Mouse (Mus musculus) liver, embryonic 15.5 days (tissue): ENCODE results near the gene 1700025G04Rik. TPM values are rescaled to one million over a fixed set of nuclear protein-coding genes. Genes with fewer than 3 reads are reported as not detected.

Experiments
- ATAC-seq: fragments of 200-750 bp; cut with Nextera tagmentation; 2 replicates; pipeline ENCODE4 v1.8.0; 2017; ENCODE audit warnings: moderate number of reproducible peaks, mild to moderate bottlenecking, moderate library complexity; ENCODE audit not compliant: insufficient read depth
- H3K27ac ChIP-seq: fragments of 300-500 bp; sonication (generic); replicated peaks from 2 replicates; pipeline ENCODE4 v1.5.1; 2015; ENCODE audit warnings: mild to moderate bottlenecking, inconsistent platforms
- H3K27me3 ChIP-seq: fragments of 300-500 bp; sonication (generic); 2 replicates; pipeline ENCODE4 v1.6.1; 2015; ENCODE audit warnings: mild to moderate bottlenecking, inconsistent platforms
- H3K36me3 ChIP-seq: fragments of 300-500 bp; sonication (generic); replicated peaks from 2 replicates; pipeline ENCODE4 v1.6.1; 2015; ENCODE audit warnings: moderate library complexity, mild to moderate bottlenecking, inconsistent platforms
- H3K4me1 ChIP-seq: fragments of 300-500 bp; sonication (generic); replicated peaks from 2 replicates; pipeline ENCODE4 v1.6.1; 2015; ENCODE audit warnings: inconsistent platforms
- H3K4me2 ChIP-seq: fragments of 300-500 bp; sonication (generic); 2 replicates; pipeline ENCODE4 v1.6.1; 2015; ENCODE audit warnings: moderate library complexity, mild to moderate bottlenecking, inconsistent platforms
- H3K4me3 ChIP-seq: fragments of 300-500 bp; sonication (generic); replicated peaks from 2 replicates; pipeline ENCODE4 v1.5.1; 2015; ENCODE audit warnings: mild to moderate bottlenecking, inconsistent platforms
- H3K9ac ChIP-seq: fragments of 300-500 bp; sonication (generic); 2 replicates; pipeline ENCODE4 v1.6.1; 2015; ENCODE audit warnings: moderate library complexity, mild to moderate bottlenecking, inconsistent platforms
- H3K9me3 ChIP-seq: fragments of 300-500 bp; sonication (generic); replicated peaks from 2 replicates; pipeline ENCODE4 v1.6.1; 2016; ENCODE audit warnings: inconsistent platforms
- WGBS: fragments of 180-500 bp; shearing (Covaris S2); methylation state at CpG from one replicate; pipeline ENCODE4 v1.1.7; 2015; ENCODE audit warnings: mixed read lengths; ENCODE audit not compliant: insufficient replicate concordance; 5-methylcytosine and 5-hydroxymethylcytosine counted together
- polyA plus RNA-seq: library from polyadenylated mRNA; unstranded; fragments of >200 nt; fragmentation: Nextera tagmentation; extraction: Ambion mirVana; gene quantifications from 2 replicates; pipeline ENCODE4 v1.2.1, GENCODE M21; 2015

The 1700025G04Rik gene
- polyA plus RNA-seq, 1 experiment from 2014 or later, result 2.3 TPM

DNA sequence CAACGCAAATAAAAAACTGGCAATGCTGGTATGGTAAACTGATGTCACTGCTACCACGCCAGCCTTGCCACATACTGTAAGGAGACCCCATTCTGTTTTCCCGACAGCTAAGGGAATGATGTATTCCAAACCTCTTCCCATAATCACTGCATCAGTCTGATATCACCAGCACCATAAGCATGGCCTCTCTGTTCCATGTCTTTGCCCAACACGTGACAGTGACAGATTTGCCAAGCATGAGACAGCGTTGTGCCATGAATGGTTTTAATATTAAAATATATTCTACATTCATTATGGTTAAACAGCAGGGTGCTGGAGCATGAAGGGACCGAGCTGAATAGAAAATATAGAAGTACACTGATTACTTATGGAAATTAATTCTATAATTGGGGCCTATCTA, 14.2 kb downstream of the 1700025G04Rik start:
- no peak for ATAC-seq
- no peaks in the 10 kb centered on the region for H3K4me1 ChIP-seq
- H3K9ac ChIP-seq, result no peak overlapping the region
- H3K9me3 ChIP-seq, result no peaks in the 10 kb centered on the region
- H3K27ac ChIP-seq, result no peak overlapping the region
- WGBS, result 62% methylated on average over 6 of the region's 6 CpGs
- H3K4me3 ChIP-seq, result no peak overlapping the region
- no peaks in the 10 kb centered on the region for H3K36me3 ChIP-seq
- no peak overlapping the region for H3K4me2 ChIP-seq
- no peaks in the 10 kb centered on the region for H3K27me3 ChIP-seq

DNA sequence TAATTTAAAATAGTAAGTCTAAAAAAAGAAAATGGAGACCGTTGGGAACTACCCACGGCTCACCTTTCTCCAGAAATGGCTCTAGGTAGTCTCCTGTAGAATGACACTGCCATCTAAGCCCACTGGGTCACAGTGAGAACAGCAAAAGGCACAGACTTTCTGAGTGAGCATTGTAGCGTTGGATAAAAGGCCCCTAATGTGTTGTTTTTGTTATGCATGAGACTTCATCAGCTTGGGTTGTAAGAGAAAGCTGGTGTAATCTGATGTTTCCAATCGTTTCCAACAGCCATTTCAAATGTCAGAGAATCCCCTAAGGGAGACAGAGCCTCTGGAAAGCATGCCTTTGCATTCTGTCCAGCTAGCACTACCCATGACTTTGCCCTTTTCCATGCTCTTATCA, 19.5 kb downstream of the 1700025G04Rik start:
- no peak for ATAC-seq
- Histone ChIP-seq H3K4me2 (no peak overlapping the region), H3K4me1 (no peaks in the 10 kb centered on the region), H3K4me3 (no peak overlapping the region), H3K27me3 (no peaks in the 10 kb centered on the region), H3K27ac (no peak overlapping the region), H3K9me3 (no peaks in the 10 kb centered on the region), H3K9ac (no peak overlapping the region), H3K36me3 (no peaks in the 10 kb centered on the region)
- WGBS, result 46% methylated on average over 4 of the region's 4 CpGs

DNA sequence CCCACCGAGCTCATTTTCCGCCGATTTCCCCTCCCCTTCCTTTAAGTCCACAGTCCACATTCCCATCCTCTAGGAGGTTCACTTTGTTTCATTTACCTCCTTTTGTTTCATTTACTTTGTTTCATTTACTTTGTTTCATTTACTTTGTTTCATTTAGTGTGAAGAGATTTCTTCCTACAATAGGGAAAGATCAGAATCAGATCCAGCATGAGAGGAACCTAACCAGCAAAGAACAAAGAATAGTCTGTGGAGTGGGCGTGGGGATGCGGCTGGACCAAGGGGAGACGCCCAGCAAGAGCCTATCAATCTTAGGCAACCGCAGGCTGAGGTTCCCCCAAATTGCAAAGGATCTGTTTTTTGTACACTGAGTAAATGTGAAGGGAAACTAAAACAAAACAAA, 20.2 kb downstream of the 1700025G04Rik start:
- H3K9me3 ChIP-seq, result no peaks in the 10 kb centered on the region
- H3K9ac ChIP-seq, result no peak overlapping the region
- no peak for ATAC-seq
- H3K36me3 ChIP-seq, result no peaks in the 10 kb centered on the region
- H3K27me3 ChIP-seq, result no peaks in the 10 kb centered on the region
- no peak overlapping the region for H3K4me3 ChIP-seq
- no peaks in the 10 kb centered on the region for H3K4me1 ChIP-seq
- no peak overlapping the region for H3K4me2 ChIP-seq
- 77% methylated on average over 7 of the region's 7 CpGs for WGBS
- no peak overlapping the region for H3K27ac ChIP-seq

DNA sequence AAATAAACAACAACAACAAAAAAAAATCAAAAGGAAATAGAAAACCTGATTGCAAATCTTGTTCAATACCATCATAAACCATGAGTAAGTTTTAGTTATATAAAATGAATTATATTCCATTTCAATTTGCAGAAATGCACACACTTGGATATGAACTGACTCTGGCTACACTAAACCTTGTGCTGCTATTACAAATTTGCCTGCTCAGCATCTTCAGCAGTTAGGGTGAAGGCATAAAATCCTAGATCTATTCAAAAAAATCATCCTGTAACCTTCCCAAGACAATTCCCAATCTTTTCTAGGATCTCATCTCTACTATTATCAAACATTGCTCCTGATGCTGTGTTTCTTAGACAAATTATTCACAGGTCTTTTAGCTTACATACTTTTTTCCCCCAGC, 22.0 kb downstream of the 1700025G04Rik start:
- Histone ChIP-seq H3K9ac (no peak overlapping the region), H3K36me3 (no peaks in the 10 kb centered on the region), H3K4me1 (no peaks in the 10 kb centered on the region), H3K4me3 (no peak overlapping the region), H3K4me2 (no peak overlapping the region), H3K27me3 (no peaks in the 10 kb centered on the region), H3K9me3 (no peaks in the 10 kb centered on the region), H3K27ac (no peak overlapping the region)
- ATAC-seq, result no peak

DNA sequence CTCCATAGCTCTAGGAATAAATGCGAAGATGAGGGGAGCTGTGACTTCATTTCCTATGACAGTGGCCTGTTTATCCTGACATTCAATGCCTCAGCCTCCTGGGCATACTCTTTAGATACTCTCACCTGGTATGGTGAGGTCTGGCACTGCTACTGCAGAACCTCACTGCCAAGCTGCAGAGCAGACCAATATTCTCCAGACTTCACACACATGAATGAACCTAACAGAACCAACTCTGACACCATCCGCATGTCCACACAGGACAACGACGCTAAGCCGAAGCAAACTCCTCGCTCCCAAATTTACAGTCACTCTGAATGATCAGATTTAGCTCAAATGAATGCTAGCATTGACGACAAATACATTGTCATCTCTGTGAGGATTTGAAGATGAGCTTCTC, 24.4 kb downstream of the 1700025G04Rik start:
- Histone ChIP-seq H3K4me3 (no peak overlapping the region), H3K36me3 (no peaks in the 10 kb centered on the region), H3K27ac (no peak overlapping the region), H3K9me3 (no peaks in the 10 kb centered on the region), H3K27me3 (no peaks in the 10 kb centered on the region), H3K9ac (no peak overlapping the region), H3K4me2 (no peak overlapping the region), H3K4me1 (no peaks in the 10 kb centered on the region)
- ATAC-seq, result no peak
- WGBS, result 88% methylated on average over 7 of the region's 7 CpGs

DNA sequence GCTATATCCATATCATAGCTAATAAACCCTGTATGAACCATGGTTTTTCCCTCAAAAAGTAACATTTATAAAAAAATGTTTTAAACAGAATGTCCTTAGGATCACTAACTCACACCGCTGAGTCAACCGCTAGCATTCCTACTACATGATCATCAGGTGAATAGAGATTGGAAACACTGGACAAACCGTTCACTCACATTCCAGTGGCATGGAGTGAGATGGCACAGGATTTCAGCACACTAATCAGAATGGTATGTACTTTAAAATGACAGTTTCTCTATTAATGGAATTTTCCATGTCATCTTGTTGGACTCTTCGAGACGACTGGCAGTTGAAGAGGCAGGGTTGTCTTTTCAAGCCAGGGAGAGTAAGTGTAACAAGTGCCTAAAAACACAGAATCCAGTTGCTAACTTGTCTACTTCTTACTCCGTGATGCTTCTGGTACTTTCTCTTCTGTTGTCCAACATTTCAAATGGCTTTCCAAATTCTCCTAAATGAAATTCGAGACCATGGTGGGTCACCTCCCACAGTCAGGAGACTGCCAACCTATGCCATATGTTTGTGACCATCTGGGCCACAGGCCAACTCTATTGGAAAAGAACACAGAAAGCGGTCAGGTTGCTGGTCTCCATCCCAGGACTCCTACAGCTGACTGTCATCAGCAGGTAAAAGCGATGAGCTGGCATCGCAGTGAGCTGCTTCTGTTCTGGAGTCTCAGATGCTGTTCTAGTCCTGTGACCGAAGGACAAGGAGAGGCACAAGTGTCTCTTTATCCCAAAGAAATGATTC, 26.4 kb downstream of the 1700025G04Rik start:
- WGBS, result 71% methylated on average over 11 of the region's 11 CpGs
- no peak overlapping the region for H3K4me3 ChIP-seq
- no peak for ATAC-seq
- no peaks in the 10 kb centered on the region for H3K9me3 ChIP-seq
- no peak overlapping the region for H3K9ac ChIP-seq
- H3K4me2 ChIP-seq, result no peak overlapping the region
- no peak overlapping the region for H3K27ac ChIP-seq
- H3K27me3 ChIP-seq, result no peaks in the 10 kb centered on the region
- no peaks in the 10 kb centered on the region for H3K4me1 ChIP-seq
- no peaks in the 10 kb centered on the region for H3K36me3 ChIP-seq

DNA sequence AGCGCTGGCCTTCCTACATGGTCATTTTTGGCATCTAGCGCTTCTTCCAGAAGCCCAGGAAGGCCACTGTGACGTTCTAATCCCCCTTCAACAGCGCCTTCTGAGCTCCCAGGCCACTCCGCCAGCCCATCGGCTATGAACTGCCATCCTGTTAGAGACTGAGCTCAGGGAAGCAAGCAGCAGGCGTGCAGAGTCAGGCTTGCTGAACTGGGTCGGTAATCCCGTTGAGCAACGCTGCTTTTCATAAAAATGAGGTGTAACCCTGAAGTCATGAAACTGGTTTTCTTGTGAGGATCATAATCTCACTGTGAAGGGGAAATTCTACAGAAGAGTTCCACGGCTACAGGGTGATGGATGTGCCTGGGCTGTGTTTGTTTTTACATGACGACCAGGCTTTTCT, 28.2 kb downstream of the 1700025G04Rik start:
- Histone ChIP-seq H3K9ac (no peak overlapping the region), H3K36me3 (no peaks in the 10 kb centered on the region), H3K4me2 (no peak overlapping the region), H3K27ac (no peak overlapping the region), H3K4me1 (no peaks in the 10 kb centered on the region), H3K4me3 (no peak overlapping the region), H3K27me3 (no peaks in the 10 kb centered on the region), H3K9me3 (no peaks in the 10 kb centered on the region)
- WGBS, result 76% methylated on average over 12 of the region's 12 CpGs
- no peak for ATAC-seq

DNA sequence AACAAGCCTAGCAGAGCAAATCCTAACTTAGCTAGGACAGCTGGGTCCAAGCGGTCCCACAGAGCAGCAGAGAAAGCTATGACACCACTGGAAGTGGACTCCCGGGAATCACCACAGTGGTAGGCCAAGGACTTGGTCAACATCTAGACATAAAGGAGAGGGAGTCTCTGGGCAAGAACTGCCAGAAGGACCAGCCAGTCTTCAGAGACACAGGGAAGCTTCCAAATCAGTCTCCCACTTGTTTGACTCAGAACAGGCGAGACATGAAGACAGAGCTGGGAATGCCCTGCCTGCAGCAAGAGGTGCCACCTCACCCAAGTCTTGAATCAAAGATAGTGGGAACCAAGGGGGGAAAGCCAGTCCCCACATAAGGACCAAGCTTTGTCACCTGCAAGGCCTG, 29.7 kb downstream of the 1700025G04Rik start:
- no peak overlapping the region for H3K4me2 ChIP-seq
- 63% methylated on average over 3 of the region's 3 CpGs for WGBS
- H3K9me3 ChIP-seq, result no peaks in the 10 kb centered on the region
- no peaks in the 10 kb centered on the region for H3K27me3 ChIP-seq
- no peak for ATAC-seq
- H3K4me1 ChIP-seq, result no peaks in the 10 kb centered on the region
- H3K4me3 ChIP-seq, result no peak overlapping the region
- H3K27ac ChIP-seq, result no peak overlapping the region
- H3K9ac ChIP-seq, result no peak overlapping the region
- H3K36me3 ChIP-seq, result no peaks in the 10 kb centered on the region

DNA sequence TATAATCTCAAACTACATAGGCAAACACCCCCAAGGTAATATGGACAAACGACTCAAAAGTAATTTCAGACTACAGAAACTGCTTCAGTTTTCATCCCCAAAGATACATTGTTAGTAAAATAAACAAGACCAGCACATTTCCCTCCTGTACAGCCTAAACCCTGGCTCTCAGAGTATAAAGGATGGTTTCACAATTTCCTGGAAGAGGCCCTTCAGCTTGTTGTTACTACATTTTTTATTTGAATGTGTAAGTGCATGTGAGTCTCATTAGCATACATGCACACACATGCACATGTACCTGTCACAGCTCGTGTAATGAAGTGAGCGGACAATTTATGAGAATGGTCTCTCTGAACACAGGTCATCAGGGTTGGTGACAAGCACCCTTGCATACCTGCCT, 31.1 kb downstream of the 1700025G04Rik start:
- Histone ChIP-seq H3K4me2 (no peak overlapping the region), H3K9ac (no peak overlapping the region), H3K27me3 (no peaks in the 10 kb centered on the region), H3K27ac (no peak overlapping the region), H3K9me3 (no peaks in the 10 kb centered on the region), H3K36me3 (no peaks in the 10 kb centered on the region), H3K4me3 (no peak overlapping the region), H3K4me1 (no peaks in the 10 kb centered on the region)
- ATAC-seq, result no peak
- 68% methylated on average over 3 of the region's 3 CpGs for WGBS

DNA sequence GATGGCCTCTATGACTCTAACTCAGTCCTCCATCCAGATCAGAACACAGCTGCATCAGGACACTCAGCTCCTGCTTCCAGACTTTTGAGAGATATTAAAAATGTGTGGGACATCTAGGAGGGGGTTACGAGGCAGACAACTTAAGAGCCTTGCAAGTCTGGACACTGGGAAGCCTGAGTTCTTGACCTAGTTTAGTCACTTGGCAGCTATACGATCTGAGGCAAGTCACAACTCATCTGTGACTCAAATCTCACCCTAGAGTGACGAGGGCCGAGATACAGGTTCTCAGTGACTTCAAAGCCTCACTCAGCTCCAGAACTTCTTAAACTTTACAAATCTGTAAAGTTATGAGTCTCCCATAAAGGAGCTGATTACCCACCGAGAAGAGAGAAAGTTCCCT, 36.8 kb downstream of the 1700025G04Rik start:
- Histone ChIP-seq H3K27me3 (no peaks in the 10 kb centered on the region), H3K4me1 (no peaks in the 10 kb centered on the region; the same call in 1 of the 2 replicates), H3K27ac (no peak overlapping the region), H3K9me3 (no peaks in the 10 kb centered on the region), H3K4me3 (no peak overlapping the region), H3K9ac (no peak overlapping the region), H3K36me3 (no peaks in the 10 kb centered on the region), H3K4me2 (no peak overlapping the region)
- 64% methylated on average over 5 of the region's 5 CpGs for whole genome bisulfite sequencing
- no peak for ATAC-seq

DNA sequence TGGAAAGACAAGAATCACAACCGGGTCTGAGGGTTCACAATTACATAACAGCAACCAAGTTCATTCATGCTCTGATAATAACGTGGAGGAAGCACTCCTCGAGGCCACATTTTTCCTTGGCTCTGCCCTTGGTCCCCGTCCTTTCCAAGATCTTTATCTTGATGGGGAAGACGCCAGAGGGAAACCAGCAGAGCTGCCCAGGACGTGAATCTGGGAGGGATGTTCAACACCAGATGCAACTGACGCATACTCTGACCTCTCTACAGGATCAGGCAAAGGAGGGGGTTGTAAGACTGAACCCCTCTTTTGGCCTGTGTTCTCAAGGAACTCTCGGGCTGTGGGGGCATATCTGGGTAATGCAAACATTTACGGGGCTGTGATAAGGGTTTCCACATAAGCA, 38.1 kb downstream of the 1700025G04Rik start:
- WGBS, result 43% methylated on average over 9 of the region's 9 CpGs
- ATAC-seq, result no peak
- Histone ChIP-seq H3K4me1 (no peaks in the 10 kb centered on the region; the same call in 1 of the 2 replicates), H3K4me2 (no peak overlapping the region), H3K9me3 (no peaks in the 10 kb centered on the region), H3K36me3 (no peaks in the 10 kb centered on the region), H3K27me3 (no peaks in the 10 kb centered on the region), H3K27ac (no peak overlapping the region), H3K9ac (no peak overlapping the region), H3K4me3 (no peak overlapping the region)

DNA sequence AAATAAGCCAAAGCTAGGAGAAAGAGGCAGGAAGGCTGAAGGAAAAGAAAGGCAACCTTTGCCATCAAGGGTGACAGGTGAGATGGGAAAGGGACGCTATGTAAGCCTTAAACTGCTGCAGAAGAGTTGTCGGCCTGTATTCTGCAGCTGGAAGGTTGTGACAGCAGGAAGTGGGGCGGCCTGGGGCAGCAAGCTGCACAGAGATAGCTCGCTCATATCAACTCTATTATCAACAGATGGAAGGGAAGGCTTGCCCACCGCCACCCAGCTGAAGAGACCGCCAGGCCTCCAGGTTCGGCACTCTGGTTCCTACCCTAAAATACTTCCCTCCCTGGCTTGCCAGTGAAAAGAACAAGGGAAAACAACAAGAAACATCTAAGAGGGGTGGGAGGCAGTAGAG, 39.9 kb downstream of the 1700025G04Rik start:
- ATAC-seq, result no peak
- H3K4me2 ChIP-seq, result no peak overlapping the region
- no peak overlapping the region for H3K27ac ChIP-seq
- no peaks in the 10 kb centered on the region for H3K9me3 ChIP-seq
- WGBS, result 25% methylated on average over 7 of the region's 7 CpGs
- H3K4me3 ChIP-seq, result no peak overlapping the region
- H3K4me1 ChIP-seq, result no peaks in the 10 kb centered on the region; the same call in 1 of the 2 replicates
- no peaks in the 10 kb centered on the region for H3K27me3 ChIP-seq
- H3K9ac ChIP-seq, result no peak overlapping the region
- no peaks in the 10 kb centered on the region for H3K36me3 ChIP-seq
